Comparison of ENCODE assay signal across 21 mouse cellular contexts in the genomic region with DNA sequence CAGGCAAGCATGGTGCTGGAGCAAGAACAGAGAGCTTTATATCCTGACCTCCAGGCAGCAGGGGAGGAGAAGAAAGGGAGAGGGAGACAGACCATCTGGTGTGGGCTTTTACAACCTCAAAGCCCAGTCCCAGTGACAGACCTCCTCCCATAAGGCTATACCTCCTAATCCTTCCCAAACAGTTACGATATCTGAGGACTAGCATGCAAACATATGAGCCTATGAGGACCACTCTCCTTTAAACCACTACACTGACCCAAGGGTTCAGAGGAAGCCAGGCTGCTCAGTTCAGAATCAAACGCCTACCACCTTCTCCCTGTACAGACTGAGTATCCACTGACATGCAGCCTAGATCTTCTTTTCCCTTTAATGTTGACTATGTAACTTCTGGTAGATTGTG.
DNase-seq lines count a peak whose midpoint lies in the region; ATAC-seq lines count a peak whose summit lies in the region.
"Had no signal": no experiment of that assay in that cellular context is flagged by ENCODE, and none has a peak within 500 bp of the region (broad histone marks: within the 10 kb centered on the region; RNA-seq: fewer than 3 reads in every experiment).

No protein-coding gene starts in this region.

- H3K4me2 ChIP-seq in midbrain, embryonic 11.5 days: no peak overlapping the region
- H3K4me2 ChIP-seq in midbrain, embryonic 15.5 days: no peak overlapping the region

- peak; percentile 64 for DNase-seq in heart, adult 11 months
- DNase-seq in heart, postnatal 14 days: no peak
- DNase-seq in midbrain, embryonic 11.5 days (ENCODE audit: low spot score, missing footprints): peak; percentile 64
- peak; percentile 26 for DNase-seq in limb, embryonic 10.5 days (ENCODE audit: low spot score)
- DNase-seq in right cerebral cortex, postnatal 36 days (ENCODE audit: low spot score in 2 of 2): no peak
- DNase-seq: adrenal gland, adult 2 months; adrenal gland, adult 8-10 months; adrenal gland, postnatal 10 days; adrenal gland, postnatal 14 days; adrenal gland, postnatal 25 days; adrenal gland, postnatal 36 days; B cell, adult 2 months; cerebellum, adult 11 months; cerebellum, adult 11-12 months; cerebellum, adult 18-20 months had no signal

- no peak for ATAC-seq in midbrain, embryonic 11.5 days (ENCODE audit: low FRiP score)
- no peak for ATAC-seq in midbrain, embryonic 15.5 days (replicated peaks)
- ATAC-seq: activated CD4-positive, CD25-positive, alpha-beta regulatory T cell, adult 4 months; CD4-positive, CD25-positive, alpha-beta regulatory T cell, adult 4 months; Patski had no signal

- intact Hi-C loops in heart, postnatal 14 days (cut with DNase I): no loop called here

- 91% methylated on average over 2 of the region's 2 CpGs for WGBS in midbrain, embryonic 11.5 days
- WGBS in midbrain, embryonic 15.5 days: 83% methylated on average over 2 of the region's 2 CpGs
- 84% methylated on average over 2 of the region's 2 CpGs for WGBS in limb, embryonic 10.5 days

- no peaks in the 10 kb centered on the region for H3K27me3 ChIP-seq in midbrain, embryonic 11.5 days (ENCODE audit: control insufficient read depth, insufficient read depth, low read length)
- no peaks in the 10 kb centered on the region for H3K27me3 ChIP-seq in midbrain, embryonic 15.5 days (replicated peaks)
- H3K27me3 ChIP-seq in limb, embryonic 10.5 days (ENCODE audit: low read depth, poor library complexity, severe bottlenecking): no peaks in the 10 kb centered on the region
- H3K27me3 ChIP-seq: CH12.LX, Patski had no signal

- no peak overlapping the region for H3K27ac ChIP-seq in midbrain, embryonic 11.5 days (ENCODE audit: low read depth, low read length)
- no peak overlapping the region for H3K27ac ChIP-seq in midbrain, embryonic 15.5 days
- no peak overlapping the region for H3K27ac ChIP-seq in limb, embryonic 10.5 days

- no peaks in the 10 kb centered on the region for H3K4me1 ChIP-seq in midbrain, embryonic 11.5 days (ENCODE audit: control insufficient read depth, insufficient read depth, low read length)
- H3K4me1 ChIP-seq in midbrain, embryonic 15.5 days: no peaks in the 10 kb centered on the region
- no peaks in the 10 kb centered on the region for H3K4me1 ChIP-seq in limb, embryonic 10.5 days

- no peak overlapping the region for H3K9ac ChIP-seq in midbrain, embryonic 11.5 days (ENCODE audit: low read length)
- no peak overlapping the region for H3K9ac ChIP-seq in midbrain, embryonic 15.5 days

- H3K36me3 ChIP-seq in midbrain, embryonic 11.5 days (ENCODE audit: control insufficient read depth, insufficient read depth, low read length): no peaks in the 10 kb centered on the region
- H3K36me3 ChIP-seq in midbrain, embryonic 15.5 days (replicated peaks): no peaks in the 10 kb centered on the region
- no peaks in the 10 kb centered on the region for H3K36me3 ChIP-seq in limb, embryonic 10.5 days
- H3K36me3 ChIP-seq: G1E had no signal

- H3K9me3 ChIP-seq in midbrain, embryonic 11.5 days (ENCODE audit: control insufficient read depth, low read length): no peaks in the 10 kb centered on the region
- no peaks in the 10 kb centered on the region for H3K9me3 ChIP-seq in midbrain, embryonic 15.5 days
- H3K9me3 ChIP-seq in limb, embryonic 10.5 days (replicated peaks): no peaks in the 10 kb centered on the region
- H3K9me3 ChIP-seq: G1E had no signal

- H3K4me3 ChIP-seq in midbrain, embryonic 11.5 days (ENCODE audit: low read depth, low read length): no peak overlapping the region
- no peak overlapping the region for H3K4me3 ChIP-seq in midbrain, embryonic 15.5 days
- no peak overlapping the region for H3K4me3 ChIP-seq in limb, embryonic 10.5 days

Comparison
In these comparisons a context has a peak if more than half of its experiments do, and no peak if none do; other contexts are left out.
1. DNase-seq: peak in heart, adult 11 months (single experiment), midbrain, embryonic 11.5 days (single experiment) and limb, embryonic 10.5 days (single experiment); none in heart, postnatal 14 days (0 of 2) and right cerebral cortex, postnatal 36 days (0 of 2).